Mouse (Mus musculus) midbrain, postnatal 0 days (tissue): Measurements from ENCODE around the gene Gm28729. TPM values are rescaled to one million over a fixed set of nuclear protein-coding genes. Genes with fewer than 3 reads are reported as not detected.

Source experiments
- ATAC-seq: fragments of 200-750 bp; cut with Nextera tagmentation; 2 replicates; pipeline ENCODE4 v1.8.0; 2017; ENCODE audit warnings: moderate number of reproducible peaks, mild to moderate bottlenecking, moderate TSS enrichment, moderate library complexity; ENCODE audit not compliant: low FRiP score
- DNase-seq: peaks from one replicate; pipeline ENCODE4 v3.0.0-alpha.2; 2015; ENCODE audit warnings: low spot score
- H3K27ac ChIP-seq: fragments of 300-500 bp; sonication (generic); 2 replicates; pipeline ENCODE4 v1.5.1; 2014; ENCODE audit warnings: low read depth, mild to moderate bottlenecking, low read length, mixed read lengths
- H3K27me3 ChIP-seq: fragments of 300-500 bp; sonication (generic); 2 replicates; pipeline ENCODE4 v1.6.1; 2014; ENCODE audit warnings: low read length, control low read depth, mixed read lengths; ENCODE audit not compliant: insufficient read depth
- H3K36me3 ChIP-seq: fragments of 300-500 bp; sonication (generic); 2 replicates; pipeline ENCODE4 v1.6.1; 2014; ENCODE audit warnings: low read length, control low read depth, mixed read lengths; ENCODE audit not compliant: insufficient read depth
- H3K4me1 ChIP-seq: fragments of 300-500 bp; sonication (generic); 2 replicates; pipeline ENCODE4 v1.6.1; 2014; ENCODE audit warnings: mild to moderate bottlenecking, control low read depth, antibody characterized with exemption, low read length, mixed read lengths; ENCODE audit not compliant: insufficient read depth
- H3K4me2 ChIP-seq: fragments of 300-500 bp; sonication (generic); 2 replicates; pipeline ENCODE4 v1.6.1; 2014; ENCODE audit warnings: low read depth, mild to moderate bottlenecking, low read length, mixed read lengths; ENCODE audit not compliant: poor library complexity, severe bottlenecking
- H3K4me3 ChIP-seq: fragments of 300-500 bp; sonication (generic); 2 replicates; pipeline ENCODE4 v1.5.1; 2014; ENCODE audit warnings: low read depth, mild to moderate bottlenecking, low read length, moderate library complexity
- H3K9ac ChIP-seq: fragments of 300-500 bp; sonication (generic); replicated peaks from 2 replicates; pipeline ENCODE4 v1.6.1; 2014; ENCODE audit warnings: mild to moderate bottlenecking, low read length, moderate library complexity, mixed read lengths; ENCODE audit not compliant: poor library complexity, severe bottlenecking
- H3K9me3 ChIP-seq: fragments of 300-500 bp; sonication (generic); 2 replicates; pipeline ENCODE4 v1.6.1; 2016; ENCODE audit warnings: low read length, control low read depth
- CTCF ChIP-seq: IDR thresholded peaks from 2 replicates; pipeline ENCODE4 v1.5.1; 2016; ENCODE audit warnings: antibody characterized with exemption, mild to moderate bottlenecking
- WGBS: fragments of 180-500 bp; shearing (Covaris S2); extraction: QIAGEN DNeasy Blood & Tissue Kit; methylation state at CpG from one replicate; pipeline ENCODE4 v1.1.7; 2014; 5-methylcytosine and 5-hydroxymethylcytosine counted together
- polyA plus RNA-seq: library from polyadenylated mRNA; unstranded; fragments of >200 nt; fragmentation: Nextera tagmentation; extraction: Ambion mirVana; gene quantifications from 2 replicates; pipeline ENCODE4 v1.2.1, GENCODE M21; 2015
- total RNA-seq: library from RNA; depleted of rRNA; stranded (reverse); fragments of >200 nt; gene quantifications from 2 replicates; pipeline ENCODE4 v1.2.3, GENCODE M21; 2014; rRNA removed

The Gm28729 gene
- total RNA-seq = 0.57 and 0.60 TPM in 2 replicates
- polyA plus RNA-seq = 0.20 and 0.47 TPM in 2 replicates

DNA sequence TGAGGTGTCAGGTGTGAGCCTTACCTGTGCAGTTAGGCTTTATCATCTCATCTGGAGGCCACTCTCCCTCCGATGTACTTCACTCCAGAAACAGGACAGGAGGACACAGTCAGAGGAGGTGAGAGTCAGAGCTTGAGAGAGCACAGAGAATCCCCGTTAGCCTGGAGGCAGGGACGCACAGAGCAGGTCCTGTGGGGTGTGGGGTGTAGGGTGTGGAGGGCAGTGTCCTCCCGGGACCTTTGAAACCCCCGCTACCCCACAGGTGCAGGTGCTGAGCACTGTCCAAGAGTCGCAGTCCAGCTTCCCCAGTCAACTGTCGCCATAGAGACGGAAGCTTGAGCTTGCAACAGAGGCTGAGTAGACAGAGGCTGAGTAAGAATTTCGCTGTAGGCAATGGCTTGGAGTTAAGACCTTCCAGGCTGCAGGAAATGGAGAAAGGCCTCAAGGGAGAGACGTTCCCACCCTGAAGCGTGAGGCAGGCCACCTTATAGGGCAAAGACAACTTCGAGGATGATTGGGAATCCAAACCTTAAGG is at the start of gene Gm28729:
Gene Gm28729, minus strand, starts transcription at position 293 of the 535 bp plus-strand sequence.
- H3K27me3 ChIP-seq = no peaks in the 10 kb centered on the region
- DNase-seq (no peak), ATAC-seq (no peak)
- H3K4me1 ChIP-seq = no peaks in the 10 kb centered on the region
- H3K4me3 ChIP-seq = no peak within 1 kb of the TSS
- H3K9ac ChIP-seq = no peak within 1 kb of the TSS
- no peak within 1 kb of the TSS for H3K4me2 ChIP-seq
- TF ChIP-seq CTCF = no peak
- H3K9me3 ChIP-seq = no peaks in the 10 kb centered on the region
- WGBS = 49% methylated on average over 12 of the region's 12 CpGs
- no peaks in the 10 kb centered on the region for H3K36me3 ChIP-seq
- H3K27ac ChIP-seq = no peak within 1 kb of the TSS

- Histone ChIP-seq H3K36me3 (peaks cover 9% of the 10 kb centered on the region), H3K9ac (no peak overlapping the region), H3K4me3 (no peak overlapping the region), H3K4me2 (no peak overlapping the region), H3K27me3 (no peaks in the 10 kb centered on the region), H3K9me3 (no peaks in the 10 kb centered on the region), H3K4me1 (no peaks in the 10 kb centered on the region), H3K27ac (no peak overlapping the region)
- ATAC-seq (no peak), DNase-seq (peak; percentile 66)
- TF ChIP-seq CTCF = peak; percentile 98
- WGBS = 4% methylated on average over 1 of the region's 1 CpGs
These were observed 48.2 kb upstream of the Gm28729 start for GRCm38 (mm10) chr9:96573252-96573651.

DNA sequence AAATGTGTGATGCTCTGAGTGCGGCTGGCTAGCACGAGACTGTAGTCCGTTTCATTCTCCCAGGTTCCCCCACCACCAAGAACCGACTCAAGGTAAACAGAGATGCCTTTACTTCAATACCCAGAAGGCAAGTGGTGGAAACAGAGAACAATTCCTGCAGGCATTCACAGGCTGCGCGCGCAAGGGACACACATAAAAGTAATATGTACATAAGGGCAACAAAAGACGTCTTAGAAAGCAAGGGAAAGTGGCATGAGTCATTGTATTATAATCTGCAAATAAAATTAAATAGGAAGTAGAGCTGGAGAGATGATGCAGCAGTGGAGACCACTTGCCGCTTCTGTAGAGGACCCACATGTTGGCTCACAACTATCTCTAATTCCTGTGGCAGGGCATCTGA is 47.7 kb upstream of the Gm28729 start:
- ATAC-seq = no peak
- TF ChIP-seq CTCF = no peak

GRCm38 (mm10) chr9:96566470-96566996 is 41.5 kb upstream of the Gm28729 start:
- Histone ChIP-seq H3K9me3 (no peaks in the 10 kb centered on the region), H3K4me1 (no peaks in the 10 kb centered on the region), H3K36me3 (peaks cover 13% of the 10 kb centered on the region), H3K27me3 (no peaks in the 10 kb centered on the region), H3K4me2 (no peak overlapping the region), H3K27ac (no peak overlapping the region), H3K9ac (no peak overlapping the region), H3K4me3 (no peak overlapping the region)
- TF ChIP-seq CTCF = no peak
- ATAC-seq (no peak), DNase-seq (no peak)
- 82% methylated on average over 8 of the region's 8 CpGs for WGBS

More for the DNA sequence above, 47.7 kb upstream of the Gm28729 start:
- H3K9ac ChIP-seq = no peak overlapping the region
- 84% methylated on average over 9 of the region's 9 CpGs for WGBS
- no peaks in the 10 kb centered on the region for H3K4me1 ChIP-seq
- no peak overlapping the region for H3K4me3 ChIP-seq
- no peaks in the 10 kb centered on the region for H3K9me3 ChIP-seq
- H3K4me2 ChIP-seq = no peak overlapping the region
- no peak for DNase-seq
- H3K36me3 ChIP-seq = peaks cover 9% of the 10 kb centered on the region
- H3K27me3 ChIP-seq = no peaks in the 10 kb centered on the region
- no peak overlapping the region for H3K27ac ChIP-seq

- TF ChIP-seq CTCF = peak; percentile 39
- Histone ChIP-seq H3K4me3 (no peak overlapping the region), H3K9me3 (no peaks in the 10 kb centered on the region), H3K4me1 (no peaks in the 10 kb centered on the region), H3K36me3 (peaks cover 24% of the 10 kb centered on the region), H3K9ac (no peak overlapping the region), H3K27ac (no peak overlapping the region), H3K4me2 (no peak overlapping the region), H3K27me3 (no peaks in the 10 kb centered on the region)
- WGBS = 96% methylated on average over 4 of the region's 4 CpGs
- ATAC-seq (no peak), DNase-seq (no peak)
These were observed 38.4 kb upstream of the Gm28729 start for GRCm38 (mm10) chr9:96563501-96563900.

DNA sequence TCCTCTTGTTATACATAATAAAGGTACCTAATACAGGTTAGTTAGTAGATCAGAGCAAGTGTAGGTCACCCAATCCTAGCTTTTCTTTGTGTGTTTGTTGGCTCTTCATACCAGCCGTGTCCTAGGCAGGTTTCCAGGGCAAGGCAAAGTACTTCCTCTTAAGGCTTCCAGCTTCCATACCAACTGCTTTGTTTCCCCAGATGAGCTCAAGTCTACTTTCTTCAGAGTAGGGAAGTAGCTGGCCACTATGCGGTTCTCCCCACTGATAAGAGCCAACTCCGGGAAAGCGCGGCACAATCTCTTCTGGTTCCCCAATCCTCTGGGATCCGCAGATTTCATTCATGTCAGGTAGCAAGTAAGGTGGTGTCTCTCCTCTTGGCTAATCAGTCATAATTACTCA is 34.1 kb upstream of the Gm28729 start:
- ATAC-seq = no peak
- DNase-seq = no peak
- no peak overlapping the region for H3K27ac ChIP-seq
- no peaks in the 10 kb centered on the region for H3K4me1 ChIP-seq
- WGBS = 88% methylated on average over 6 of the region's 6 CpGs
- no peaks in the 10 kb centered on the region for H3K27me3 ChIP-seq
- H3K4me2 ChIP-seq = no peak overlapping the region
- H3K9me3 ChIP-seq = no peaks in the 10 kb centered on the region
- H3K4me3 ChIP-seq = no peak overlapping the region
- peaks cover 22% of the 10 kb centered on the region for H3K36me3 ChIP-seq
- H3K9ac ChIP-seq = no peak overlapping the region
- TF ChIP-seq CTCF = no peak
